Mouse (Mus musculus): Measurements from ENCODE around the gene Faiml. TPM values are rescaled to one million over a fixed set of nuclear protein-coding genes. Genes with fewer than 3 reads are reported as not detected.

Faiml gene
- total RNA-seq (2021): not detected
- not detected in 2 replicates for polyA plus RNA-seq (2012; rRNA removed)
- long read RNA-seq: 0 reads

GRCm38 (mm10) chr9:99237139-99237538 is at the start of gene Faiml:
Faiml (minus strand) TSS chr9:99237239.
- TF ChIP-seq EP300 (IDR thresholded peaks at IDR 0.05; ENCODE audit: insufficient read depth, low read depth, low read length): no peak
- TF ChIP-seq CTCF (IDR thresholded peaks at IDR 0.05): no peak
- TF ChIP-seq POLR2A (IDR thresholded peaks at IDR 0.05; ENCODE audit: insufficient read depth, low read depth, low read length): no peak
- intact Hi-C loops (cut with DNase I): no loop called here
- no peaks in the 10 kb centered on the region for H3K27me3 ChIP-seq (ENCODE audit: control insufficient read depth, insufficient read depth, low read length)
- H3K79me2 ChIP-seq (replicated peaks; ENCODE audit: control insufficient read depth, insufficient read depth, low read length): no peaks in the 10 kb centered on the region
- H3K27ac ChIP-seq: no peak within 1 kb of the TSS
- H3K4me1 ChIP-seq (ENCODE audit: control insufficient read depth, insufficient read depth, low read length): no peaks in the 10 kb centered on the region
- no peak for DNase-seq
- no peaks in the 10 kb centered on the region for H3K36me3 ChIP-seq (ENCODE audit: control insufficient read depth, insufficient read depth, low read length)
- no peak within 1 kb of the TSS for H3K4me3 ChIP-seq
- H3K9ac ChIP-seq (ENCODE audit: low read depth, low read length): no peak within 1 kb of the TSS
- WGBS: 87% methylated on average over 14 of the region's 14 CpGs

DNA sequence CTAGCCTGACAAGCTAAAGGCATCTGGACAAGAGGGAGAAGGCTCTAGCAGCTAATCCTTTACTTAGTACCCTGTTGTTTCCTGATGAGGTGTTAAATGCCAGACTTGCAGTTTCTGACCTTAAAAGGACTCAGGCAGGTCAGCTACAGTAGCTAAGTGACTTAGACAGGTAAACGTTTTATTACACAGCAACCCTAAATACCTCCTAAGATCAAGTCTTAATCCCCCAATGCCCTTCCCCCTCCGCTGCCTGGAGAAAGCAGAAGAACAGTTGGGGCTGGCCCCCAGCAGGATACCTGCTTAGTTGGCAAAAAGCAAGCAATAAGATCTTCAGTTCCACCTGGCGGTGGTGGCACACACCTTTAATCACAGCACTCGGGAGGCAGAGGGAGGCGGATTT is 21.9 kb upstream of the Faiml start:
- Histone ChIP-seq H3K9ac (ENCODE audit: low read depth, low read length) (no peak overlapping the region), H3K4me3 (no peak overlapping the region), H3K36me3 (ENCODE audit: control insufficient read depth, insufficient read depth, low read length) (no peaks in the 10 kb centered on the region), H3K4me1 (ENCODE audit: control insufficient read depth, insufficient read depth, low read length) (no peaks in the 10 kb centered on the region), H3K27me3 (ENCODE audit: control insufficient read depth, insufficient read depth, low read length) (no peaks in the 10 kb centered on the region), H3K79me2 (replicated peaks; ENCODE audit: control insufficient read depth, insufficient read depth, low read length) (no peaks in the 10 kb centered on the region), H3K27ac (no peak overlapping the region)
- DNase-seq: no peak
- TF ChIP-seq EP300 (IDR thresholded peaks at IDR 0.05; ENCODE audit: insufficient read depth, low read depth, low read length) (no peak), POLR2A (IDR thresholded peaks at IDR 0.05; ENCODE audit: insufficient read depth, low read depth, low read length) (no peak), CTCF (IDR thresholded peaks at IDR 0.05) (no peak)
- 83% methylated on average over 5 of the region's 5 CpGs for WGBS
- intact Hi-C loops (cut with DNase I): no loop called here

DNA sequence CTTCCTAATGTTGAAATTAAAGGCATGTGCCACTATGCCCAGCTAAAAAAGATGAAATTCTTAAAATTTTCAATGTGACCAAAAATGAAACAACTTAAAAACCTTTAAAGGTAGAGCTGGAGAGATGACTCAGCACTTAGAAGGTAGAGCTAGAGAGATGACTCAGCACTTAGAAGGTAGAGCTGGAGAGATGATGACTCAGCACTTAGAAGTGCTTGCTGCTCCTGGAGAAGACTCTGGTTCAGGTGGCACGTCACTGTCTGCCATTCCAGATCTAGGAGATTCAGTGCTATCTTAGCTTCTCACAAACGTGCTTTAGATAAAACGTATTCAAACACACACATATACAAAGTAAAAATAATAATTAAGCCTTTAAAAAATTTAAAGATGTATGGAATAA is 19.8 kb upstream of the Faiml start:
- Histone ChIP-seq H3K27ac (no peak overlapping the region), H3K4me1 (ENCODE audit: control insufficient read depth, insufficient read depth, low read length) (no peaks in the 10 kb centered on the region), H3K36me3 (ENCODE audit: control insufficient read depth, insufficient read depth, low read length) (no peaks in the 10 kb centered on the region), H3K4me3 (no peak overlapping the region), H3K9ac (ENCODE audit: low read depth, low read length) (no peak overlapping the region), H3K79me2 (replicated peaks; ENCODE audit: control insufficient read depth, insufficient read depth, low read length) (no peaks in the 10 kb centered on the region), H3K27me3 (ENCODE audit: control insufficient read depth, insufficient read depth, low read length) (no peaks in the 10 kb centered on the region)
- TF ChIP-seq CTCF (IDR thresholded peaks at IDR 0.05): no peak
- no peak for TF ChIP-seq EP300 (IDR thresholded peaks at IDR 0.05; ENCODE audit: insufficient read depth, low read depth, low read length)
- TF ChIP-seq POLR2A (IDR thresholded peaks at IDR 0.05; ENCODE audit: insufficient read depth, low read depth, low read length): no peak
- intact Hi-C loops (cut with DNase I): no loop called here
- 90% methylated on average over 3 of the region's 3 CpGs for WGBS
- no peak for DNase-seq

- no peaks in the 10 kb centered on the region for H3K4me1 ChIP-seq (ENCODE audit: control insufficient read depth, insufficient read depth, low read length)
- H3K27ac ChIP-seq: no peak overlapping the region
- H3K9ac ChIP-seq (ENCODE audit: low read depth, low read length): no peak overlapping the region
- no peaks in the 10 kb centered on the region for H3K36me3 ChIP-seq (ENCODE audit: control insufficient read depth, insufficient read depth, low read length)
- no peaks in the 10 kb centered on the region for H3K79me2 ChIP-seq (replicated peaks; ENCODE audit: control insufficient read depth, insufficient read depth, low read length)
- 100% methylated on average over 1 of the region's 1 CpGs for WGBS
- intact Hi-C loops (cut with DNase I): no loop called here
- no peak for TF ChIP-seq POLR2A (IDR thresholded peaks at IDR 0.05; ENCODE audit: insufficient read depth, low read depth, low read length)
- DNase-seq: no peak
- H3K4me3 ChIP-seq: no peak overlapping the region
- H3K27me3 ChIP-seq (ENCODE audit: control insufficient read depth, insufficient read depth, low read length): no peaks in the 10 kb centered on the region
Measured at GRCm38 (mm10) chr9:99256206-99256605, 19.2 kb upstream of the Faiml start.

GRCm38 (mm10) chr9:99253861-99254260 is 16.8 kb upstream of the Faiml start:
- Histone ChIP-seq H3K27me3 (ENCODE audit: control insufficient read depth, insufficient read depth, low read length) (no peaks in the 10 kb centered on the region), H3K36me3 (ENCODE audit: control insufficient read depth, insufficient read depth, low read length) (no peaks in the 10 kb centered on the region), H3K79me2 (replicated peaks; ENCODE audit: control insufficient read depth, insufficient read depth, low read length) (no peaks in the 10 kb centered on the region), H3K4me1 (ENCODE audit: control insufficient read depth, insufficient read depth, low read length) (no peaks in the 10 kb centered on the region), H3K4me3 (no peak overlapping the region), H3K27ac (no peak overlapping the region), H3K9ac (ENCODE audit: low read depth, low read length) (no peak overlapping the region)
- TF ChIP-seq EP300 (IDR thresholded peaks at IDR 0.05; ENCODE audit: insufficient read depth, low read depth, low read length) (no peak), POLR2A (IDR thresholded peaks at IDR 0.05; ENCODE audit: insufficient read depth, low read depth, low read length) (no peak), CTCF (IDR thresholded peaks at IDR 0.05) (no peak)
- WGBS: 91% methylated on average over 10 of the region's 10 CpGs
- DNase-seq: no peak
- intact Hi-C loops (cut with DNase I): no loop called here

GRCm38 (mm10) chr9:99248906-99249305 is 11.9 kb upstream of the Faiml start:
- DNase-seq: no peak
- H3K4me1 ChIP-seq (ENCODE audit: control insufficient read depth, insufficient read depth, low read length): no peaks in the 10 kb centered on the region
- no peaks in the 10 kb centered on the region for H3K36me3 ChIP-seq (ENCODE audit: control insufficient read depth, insufficient read depth, low read length)
- no peak overlapping the region for H3K4me3 ChIP-seq
- H3K79me2 ChIP-seq (replicated peaks; ENCODE audit: control insufficient read depth, insufficient read depth, low read length): no peaks in the 10 kb centered on the region
- no peaks in the 10 kb centered on the region for H3K27me3 ChIP-seq (ENCODE audit: control insufficient read depth, insufficient read depth, low read length)
- no peak overlapping the region for H3K27ac ChIP-seq
- WGBS: 95% methylated on average over 4 of the region's 4 CpGs
- intact Hi-C loops (cut with DNase I): loop anchor here (10.0 kb wide), 2 partner anchors 326 to 634 kb away; partner anchors contain the start of gene Dbr1
- no peak for TF ChIP-seq EP300 (IDR thresholded peaks at IDR 0.05; ENCODE audit: insufficient read depth, low read depth, low read length)
- TF ChIP-seq CTCF (IDR thresholded peaks at IDR 0.05): no peak
- no peak for TF ChIP-seq POLR2A (IDR thresholded peaks at IDR 0.05; ENCODE audit: insufficient read depth, low read depth, low read length)
- H3K9ac ChIP-seq (ENCODE audit: low read depth, low read length): no peak overlapping the region
